Mouse (Mus musculus): ENCODE measurements around the gene Slc35f6.
"Not testable (repeated sequence)": the region's sequence is repeated elsewhere in the genome, so short reads cannot be mapped to it uniquely, and the experiment has no call there.

The Slc35f6 gene

DNA sequence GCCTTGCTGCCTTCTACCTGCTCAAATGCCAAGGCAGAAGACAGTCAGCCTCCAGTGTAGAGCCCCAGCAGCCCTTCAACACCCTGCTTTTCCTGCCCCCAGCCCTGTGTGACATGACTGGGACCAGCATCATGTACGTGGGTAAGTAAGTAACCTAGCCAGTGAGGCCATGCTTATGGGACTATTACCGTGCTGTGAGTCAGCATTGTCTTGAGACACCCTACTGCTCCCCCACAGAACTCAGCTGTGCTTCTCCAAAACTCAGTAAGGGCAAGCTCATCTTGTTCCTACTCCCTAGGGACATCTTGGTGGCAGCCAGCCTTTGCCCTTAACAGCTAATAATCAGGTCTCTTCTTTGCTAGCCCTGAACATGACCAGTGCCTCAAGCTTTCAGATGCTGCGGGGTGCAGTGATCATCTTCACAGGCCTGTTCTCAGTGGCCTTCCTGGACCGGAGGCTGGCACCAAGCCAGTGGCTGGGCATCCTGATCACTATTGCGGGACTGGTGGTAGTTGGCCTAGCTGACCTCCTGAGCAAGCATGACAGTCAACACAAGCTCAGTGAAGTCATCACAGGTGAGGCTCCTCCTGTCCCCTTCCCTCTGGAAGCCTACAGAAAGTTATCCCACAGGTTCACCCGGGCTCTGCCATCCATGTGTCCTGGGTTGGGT is 7.9 kb downstream of the Slc35f6 start:
- in situ Hi-C loops (cut with MboI, MseI) = no loop called here

DNA sequence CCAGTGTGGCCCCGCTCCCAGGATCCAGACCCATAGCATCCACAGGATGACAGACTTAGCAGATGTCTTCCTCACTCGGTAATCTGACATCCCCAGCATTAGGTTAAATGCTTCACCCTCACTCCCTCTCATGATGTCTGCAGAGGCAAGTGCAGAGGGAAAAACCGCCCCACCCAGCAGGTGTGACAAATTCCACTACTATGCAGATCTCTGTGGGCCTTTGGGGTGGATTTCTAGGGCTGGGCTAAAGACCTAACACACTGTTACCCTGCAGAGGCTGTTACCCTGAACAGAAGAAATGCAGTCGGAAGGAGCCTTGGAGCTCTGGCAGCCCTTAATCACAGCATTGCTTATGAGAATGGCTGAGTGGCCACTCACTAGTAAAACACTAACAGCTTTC is 11.3 kb downstream of the Slc35f6 start:
- in situ Hi-C loops (cut with MboI, MseI) = no loop called here

DNA sequence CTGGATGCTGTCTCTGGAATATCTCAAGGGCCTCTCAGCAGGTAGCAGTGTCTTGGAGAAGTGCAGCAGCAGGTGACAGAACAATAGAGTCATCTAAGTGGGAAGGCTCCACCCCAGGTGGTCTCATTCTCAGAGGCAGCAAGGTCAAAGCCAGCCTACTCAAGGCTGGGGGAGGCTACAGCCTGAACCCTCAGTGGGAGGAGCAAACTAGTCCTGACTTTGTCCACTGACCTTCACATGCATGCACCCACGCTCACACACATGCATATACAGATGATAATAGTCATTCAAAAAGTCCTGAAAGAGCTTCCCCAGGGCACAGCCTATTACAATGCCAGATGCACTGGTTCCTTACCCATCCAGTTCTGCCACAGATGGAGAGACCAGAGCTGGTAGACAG is 12.5 kb downstream of the Slc35f6 start:
- in situ Hi-C loops (cut with MboI, MseI) = loop anchor here (10.0 kb wide), 1 partner anchor 425 kb away; the partner anchor contains the start of gene Selenoi

DNA sequence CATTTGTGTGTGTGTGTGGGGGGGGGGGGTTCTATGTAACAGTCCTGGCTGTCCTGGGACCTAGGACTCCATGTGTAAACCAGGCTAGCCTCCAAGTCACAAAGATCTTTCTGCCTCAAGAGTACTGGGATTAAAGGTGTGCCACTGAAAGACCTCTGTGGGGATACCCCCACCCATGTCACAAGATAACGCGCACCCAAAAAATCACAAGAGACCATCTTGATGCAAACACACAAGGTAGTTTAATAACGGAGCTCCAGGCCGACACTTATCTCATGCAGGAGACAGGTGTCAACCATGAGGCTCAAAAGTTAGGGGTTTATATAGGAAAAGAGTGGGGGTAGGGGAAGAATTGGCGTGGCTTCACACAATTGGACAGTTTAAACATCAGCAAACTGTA is 13.1 kb downstream of the Slc35f6 start:
- in situ Hi-C loops (cut with MboI, MseI) = loop anchor here (10.0 kb wide), 1 partner anchor 426 kb away; the partner anchor contains the start of gene Selenoi

- in situ Hi-C loops (cut with MboI, MseI) = loop anchor here (10.0 kb wide), 1 partner anchor 431 kb away; the partner anchor contains the start of gene Selenoi
Measured at GRCm38 (mm10) chr5:30665360-30665759, 17.6 kb downstream of the Slc35f6 start.

- in situ Hi-C loops (cut with MboI, MseI) = loop anchor here (10.0 kb wide), 1 partner anchor 431 kb away; the partner anchor contains the start of gene Selenoi
Measured at GRCm38 (mm10) chr5:30665968-30666367, 18.2 kb downstream of the Slc35f6 start.

DNA sequence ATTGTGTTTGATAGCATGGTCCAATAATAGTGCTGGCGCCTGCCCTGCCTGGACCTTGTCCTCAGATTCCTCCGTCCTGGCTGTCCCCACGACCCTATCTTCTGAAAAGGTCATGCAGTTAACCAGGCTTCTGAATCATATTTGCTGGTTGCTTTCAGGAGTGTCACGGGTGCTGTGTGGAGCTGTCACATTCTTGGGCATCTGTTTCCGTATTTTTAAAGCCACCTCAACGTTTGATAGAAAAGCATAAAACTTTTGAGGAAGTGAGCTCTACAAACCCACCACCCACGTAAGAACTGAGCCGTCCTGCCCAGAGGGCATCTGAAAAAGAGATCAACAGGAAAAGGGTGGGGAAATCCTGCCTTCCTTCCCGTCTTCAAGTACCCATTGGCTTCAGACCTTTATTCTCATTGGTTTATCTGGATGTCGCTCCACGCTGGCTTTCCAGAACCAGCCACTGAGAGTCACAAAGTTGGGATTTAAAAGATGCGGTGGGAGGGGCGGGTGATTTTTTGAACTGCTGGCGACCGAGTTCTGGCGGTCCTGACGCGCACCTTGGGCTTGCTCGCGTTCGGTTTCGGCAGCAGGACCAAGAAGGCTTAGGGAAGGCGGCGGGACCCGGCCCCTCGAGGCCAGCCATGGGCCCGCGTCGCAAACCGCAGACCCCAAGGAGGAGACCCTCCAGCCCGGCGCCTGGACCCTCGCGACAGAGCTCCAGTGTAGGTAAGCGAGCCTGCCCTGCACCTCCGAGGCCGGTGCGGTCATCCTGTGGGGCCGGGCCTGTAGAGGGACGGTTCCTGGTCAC is 18.9 kb downstream of the Slc35f6 start, which contains the start of gene Cenpa:
Gene Cenpa, plus strand, starts transcription at position 387 of the 805 bp plus-strand sequence.
- in situ Hi-C loops (cut with MboI, MseI) = loop anchor here (10.0 kb wide), 1 partner anchor 432 kb away; the partner anchor contains the start of gene Selenoi

DNA sequence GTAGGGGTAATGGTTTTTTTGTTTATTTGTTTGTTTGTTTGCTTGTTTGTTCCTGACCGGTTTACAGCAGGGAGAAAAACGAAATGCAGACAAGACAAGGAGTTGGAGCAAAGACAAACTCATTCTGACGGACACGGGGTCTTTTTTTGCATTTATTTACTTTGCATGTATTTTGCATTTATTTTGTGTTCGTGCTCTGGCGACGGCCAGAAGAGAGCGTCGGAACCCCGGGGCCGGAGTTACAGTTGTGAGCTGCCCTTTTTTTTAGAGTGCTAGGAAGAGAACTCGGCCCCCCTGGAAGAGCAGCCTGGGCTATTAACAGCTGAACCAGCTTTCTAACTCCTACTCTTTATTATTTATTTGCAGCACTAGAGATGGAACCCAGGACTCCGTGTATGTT is 19.5 kb downstream of the Slc35f6 start:
- in situ Hi-C loops (cut with MboI, MseI) = loop anchor here (10.0 kb wide), 1 partner anchor 432 kb away; the partner anchor contains the start of gene Selenoi

DNA sequence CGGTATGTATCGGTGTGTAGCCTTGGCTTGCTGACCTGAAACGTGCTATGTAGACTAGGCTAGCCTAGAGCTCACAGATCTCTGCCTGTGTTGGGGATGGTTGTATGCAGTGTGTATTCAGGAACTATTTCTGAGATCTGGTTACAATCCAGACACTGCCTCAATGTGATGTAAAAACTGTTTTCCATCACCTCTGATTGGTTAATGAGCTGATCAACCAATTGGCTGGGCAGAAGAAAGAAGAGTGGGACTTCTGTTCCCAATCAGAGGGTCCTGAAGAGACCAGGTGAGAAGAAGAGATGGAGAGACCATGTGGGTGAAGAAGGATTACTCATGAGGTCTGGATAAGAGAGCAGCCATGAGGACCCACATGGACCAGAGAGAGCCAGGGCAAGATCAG is 20.0 kb downstream of the Slc35f6 start:
- in situ Hi-C loops (cut with MboI, MseI) = loop anchor here (10.0 kb wide), 1 partner anchor 433 kb away; the partner anchor contains the start of gene Selenoi

DNA sequence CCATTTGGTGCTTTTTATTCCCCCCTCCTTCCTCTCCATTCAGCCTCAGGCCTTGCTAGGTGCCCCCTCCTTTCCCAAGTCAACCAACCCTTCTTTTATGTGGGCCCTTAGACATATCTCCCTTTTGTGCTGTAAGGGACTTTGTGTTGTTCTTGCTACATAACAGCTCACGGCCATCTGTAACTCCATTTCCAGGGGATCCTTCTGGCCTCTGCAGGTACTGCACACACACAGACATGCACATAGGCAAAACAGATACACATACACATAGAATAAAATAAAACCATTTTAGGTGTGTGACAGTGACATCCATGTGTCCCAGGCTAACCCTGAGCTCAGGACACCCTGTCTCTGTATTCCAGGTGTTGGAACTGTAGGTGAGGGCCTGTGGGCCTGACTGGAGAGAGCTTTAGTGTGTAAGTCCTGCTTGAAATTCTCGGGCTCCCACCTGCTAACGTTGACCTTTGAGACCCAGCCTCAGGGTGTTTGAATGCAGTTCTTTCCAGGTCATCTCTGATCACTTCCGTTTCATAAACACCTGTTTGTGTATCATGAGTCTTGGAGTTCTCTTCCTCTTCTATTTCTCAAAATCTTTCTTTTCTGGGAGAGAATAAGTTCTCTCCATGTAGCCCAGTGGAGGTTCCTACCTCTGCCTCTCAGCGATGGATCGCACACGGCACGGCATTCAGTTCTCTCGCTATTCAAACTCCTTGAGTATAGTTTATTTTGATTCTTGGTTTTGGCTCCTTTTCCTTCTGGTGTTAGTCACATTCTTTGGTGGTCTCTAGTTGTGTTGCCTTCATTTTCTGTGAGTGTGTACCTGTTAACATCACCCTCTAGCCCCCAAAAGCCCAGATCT is 21.1 kb downstream of the Slc35f6 start:
- in situ Hi-C loops (cut with MboI, MseI) = loop anchor here (10.0 kb wide), 1 partner anchor 434 kb away; the partner anchor contains the start of gene Selenoi

- in situ Hi-C loops (cut with MboI, MseI) = loop anchor here (10.0 kb wide), 1 partner anchor 435 kb away; the partner anchor contains the start of gene Selenoi
Measured at GRCm38 (mm10) chr5:30669496-30669830, 21.7 kb downstream of the Slc35f6 start.

DNA sequence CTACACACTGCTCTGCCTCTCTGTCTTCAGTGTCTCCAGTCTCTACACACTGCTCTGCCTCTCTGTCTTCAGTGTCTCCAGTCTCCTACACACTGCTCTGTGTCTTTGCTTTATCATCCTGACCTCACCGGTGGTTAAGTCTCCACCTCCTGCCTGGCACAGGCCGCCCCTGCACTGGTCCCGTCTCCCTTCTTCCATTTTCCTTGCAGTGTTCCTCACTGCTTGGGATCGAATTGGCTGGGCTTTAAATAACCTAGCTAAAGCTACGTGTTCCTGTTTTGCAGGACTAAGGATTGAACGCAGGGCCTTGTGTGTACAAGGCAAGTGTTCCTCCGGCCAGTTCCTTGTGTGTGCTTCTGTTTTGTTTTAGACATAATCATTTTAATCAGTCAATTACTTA is 22.4 kb downstream of the Slc35f6 start:
- in situ Hi-C loops (cut with MboI, MseI) = no loop called here

DNA sequence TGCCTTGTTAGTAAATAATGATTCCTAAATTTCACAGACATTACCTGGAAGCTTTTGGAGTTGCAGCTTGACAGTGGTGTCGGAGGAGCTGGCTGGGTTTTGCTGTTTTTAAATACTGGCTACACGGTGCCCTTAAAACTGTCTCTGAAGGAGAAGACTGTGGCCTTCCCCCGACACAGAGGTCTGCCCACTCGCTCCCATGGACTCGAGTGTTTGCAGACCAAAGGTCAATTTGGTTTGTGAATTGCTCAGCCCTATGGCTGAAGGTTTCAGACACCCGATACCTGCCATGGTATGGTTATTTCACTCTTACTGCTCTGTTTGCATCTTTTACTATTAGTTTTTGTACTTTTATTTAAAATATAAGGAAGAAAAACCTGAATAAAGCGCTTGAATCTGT is 26.3 kb downstream of the Slc35f6 start:
- in situ Hi-C loops (cut with MboI, MseI) = no loop called here

DNA sequence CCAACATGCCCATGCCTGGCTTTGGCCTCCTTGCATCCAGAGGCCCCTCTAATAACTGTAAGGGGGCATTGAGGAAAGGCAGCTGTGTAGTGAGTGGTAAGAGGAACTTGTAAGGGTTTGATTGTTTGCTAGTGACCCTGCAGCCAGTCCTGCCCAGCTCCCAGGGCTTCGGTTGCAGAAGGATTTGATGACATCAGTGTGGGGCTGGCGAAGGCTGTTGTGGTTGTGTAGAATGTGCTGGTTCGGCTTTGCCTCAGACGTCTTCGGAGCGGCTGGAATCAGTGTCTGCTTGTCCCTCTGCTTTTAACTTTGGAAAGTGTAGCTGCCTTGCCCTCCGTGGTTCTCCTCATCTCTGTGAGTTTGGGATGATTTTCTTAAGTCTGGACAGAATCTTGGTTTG is 29.1 kb downstream of the Slc35f6 start:
- in situ Hi-C loops (cut with MboI, MseI) = no loop called here

DNA sequence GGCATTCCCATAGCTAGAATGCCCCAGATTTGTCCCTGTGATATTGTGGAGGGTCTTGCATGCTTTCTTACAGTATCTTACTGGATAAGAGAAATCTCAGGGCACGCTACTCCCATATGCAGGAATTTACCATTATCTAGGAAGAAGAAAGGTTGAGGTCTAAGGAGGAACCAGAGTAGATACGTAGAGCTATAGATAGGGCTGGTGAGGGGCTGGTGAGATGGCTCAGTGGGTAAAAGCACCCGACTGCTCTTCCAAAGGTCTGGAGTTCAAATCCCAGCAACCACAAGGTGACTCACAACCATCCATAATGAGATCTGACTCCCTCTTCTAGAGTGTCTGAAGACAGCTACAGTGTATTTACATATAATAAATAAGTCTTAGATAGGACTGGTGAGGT is 30.3 kb downstream of the Slc35f6 start:
- in situ Hi-C loops (cut with MboI, MseI) = not testable (repeated sequence)

GRCm38 (mm10) chr5:30678722-30679296 is 31.1 kb downstream of the Slc35f6 start:
- in situ Hi-C loops (cut with MboI, MseI) = no loop called here

DNA sequence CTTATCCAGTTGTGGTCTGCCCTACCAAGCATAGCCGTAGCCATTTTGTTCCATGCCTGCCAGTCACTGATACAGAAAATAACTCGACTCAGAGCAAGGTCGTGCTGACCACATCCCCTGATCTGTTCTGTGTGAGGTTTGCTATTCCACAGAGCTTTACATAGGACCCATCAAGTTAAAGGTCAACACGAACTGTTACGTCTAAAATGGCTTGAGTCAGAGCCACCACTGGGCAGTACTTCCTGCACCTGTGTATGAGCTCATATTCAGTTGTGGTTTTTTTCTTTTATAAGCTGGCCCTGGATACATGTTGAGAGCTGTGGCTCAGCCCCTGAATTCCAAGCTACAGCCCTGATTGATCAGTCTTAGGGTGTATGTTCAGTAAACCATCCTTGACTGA is 31.9 kb downstream of the Slc35f6 start:
- in situ Hi-C loops (cut with MboI, MseI) = no loop called here

DNA sequence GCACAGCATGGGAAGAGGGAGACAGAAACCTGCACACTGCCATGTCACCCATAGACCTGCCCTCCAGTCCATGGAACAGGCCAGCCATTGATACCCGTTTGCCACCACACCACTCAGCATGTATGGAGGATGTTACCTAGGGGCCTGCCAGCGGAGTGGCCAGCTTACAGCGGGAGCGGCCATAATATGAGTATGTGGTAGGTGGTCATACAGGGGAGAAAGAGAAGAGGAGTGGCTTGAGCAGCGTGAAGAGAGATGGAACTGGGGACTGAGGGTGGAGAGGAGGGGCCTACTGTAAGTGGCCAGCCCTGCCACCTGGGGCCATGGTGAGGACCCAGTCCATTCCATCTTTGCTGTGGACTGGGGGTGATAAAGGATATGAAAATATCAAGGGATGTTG is 34.2 kb downstream of the Slc35f6 start:
- in situ Hi-C loops (cut with MboI, MseI) = no loop called here

DNA sequence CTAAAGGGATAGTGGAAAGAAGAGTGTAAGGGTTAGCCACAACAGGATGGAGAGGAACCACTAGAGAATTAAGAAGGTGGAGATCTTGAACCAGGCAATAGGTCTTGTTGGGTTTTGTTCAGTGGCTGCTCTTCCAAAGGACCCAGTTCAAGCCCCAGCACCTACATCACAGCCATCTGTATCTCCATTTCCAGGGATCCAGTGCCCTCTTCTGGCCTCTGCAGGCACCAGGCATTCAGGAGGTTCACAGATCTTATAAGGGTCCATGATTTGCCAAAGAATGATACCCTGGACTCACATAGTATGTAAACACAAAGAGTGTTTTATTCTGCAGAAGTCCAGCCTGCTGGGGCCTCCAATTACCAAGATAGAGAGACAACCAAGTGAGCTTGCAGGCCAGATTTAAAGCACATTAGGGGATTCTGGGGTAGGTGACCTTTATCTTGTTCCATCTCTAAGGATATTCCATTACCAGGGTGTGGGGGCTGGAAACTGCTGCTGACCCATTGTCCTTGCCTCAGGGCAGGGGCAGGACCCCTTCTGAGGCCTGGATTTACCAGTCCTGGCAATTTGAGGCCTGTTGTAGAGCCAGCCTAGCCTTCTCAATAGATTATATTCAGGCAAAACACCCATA is 35.4 kb downstream of the Slc35f6 start:
- in situ Hi-C loops (cut with MboI, MseI) = no loop called here

DNA sequence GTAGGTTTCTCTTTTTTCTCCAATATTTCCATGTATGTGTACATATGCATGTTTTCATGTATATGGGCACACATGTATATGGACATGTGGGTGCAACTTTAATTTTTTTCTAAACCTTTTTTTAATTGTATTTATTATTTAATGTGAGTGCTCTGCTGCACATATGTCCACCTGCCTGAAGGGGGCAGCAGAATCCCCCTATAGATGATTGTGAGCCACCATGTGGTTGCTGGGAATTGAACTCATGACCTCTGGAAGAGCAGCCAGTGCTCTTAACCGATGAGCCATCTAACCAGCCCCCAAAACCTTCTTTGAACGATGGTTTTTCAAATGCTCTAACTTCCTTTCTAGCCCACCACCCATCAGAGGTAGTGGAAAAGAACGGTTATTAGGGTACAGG is 36.3 kb downstream of the Slc35f6 start:
- in situ Hi-C loops (cut with MboI, MseI) = no loop called here

GRCm38 (mm10) chr5:30686781-30687180 is 39.0 kb downstream of the Slc35f6 start:
- in situ Hi-C loops (cut with MboI, MseI) = no loop called here
